Mouse (Mus musculus) liver, embryonic 16.5 days (tissue): ENCODE data around the gene Gse1. TPM values are rescaled to one million over a fixed set of nuclear protein-coding genes. Genes with fewer than 3 reads are reported as not detected.

Source experiments
- ATAC-seq: fragments of 200-750 bp; cut with Nextera tagmentation; 2 replicates; pipeline ENCODE4 v1.8.0; 2017; ENCODE audit warnings: low read depth, mild to moderate bottlenecking, moderate number of reproducible peaks, moderate library complexity
- H3K27ac ChIP-seq: fragments of 300-500 bp; sonication (generic); 2 replicates; pipeline ENCODE4 v1.5.1; 2014; ENCODE audit warnings: mild to moderate bottlenecking, low read length
- H3K27me3 ChIP-seq: fragments of 300-500 bp; sonication (generic); 2 replicates; pipeline ENCODE4 v1.6.1; 2014; ENCODE audit warnings: low read depth, low read length, mixed read lengths; ENCODE audit not compliant: control insufficient read depth, insufficient read depth
- H3K36me3 ChIP-seq: fragments of 300-500 bp; sonication (generic); 2 replicates; pipeline ENCODE4 v1.6.1; 2014; ENCODE audit warnings: mild to moderate bottlenecking; ENCODE audit not compliant: control insufficient read depth, insufficient read depth
- H3K4me1 ChIP-seq: fragments of 300-500 bp; sonication (generic); 2 replicates; pipeline ENCODE4 v1.6.1; 2014; ENCODE audit warnings: low read depth, low read length, mixed read lengths; ENCODE audit not compliant: control insufficient read depth
- H3K4me2 ChIP-seq: fragments of 300-500 bp; sonication (generic); 2 replicates; pipeline ENCODE4 v1.6.1; 2014; ENCODE audit warnings: low read depth, low read length, mixed read lengths
- H3K4me3 ChIP-seq: fragments of 300-500 bp; sonication (generic); 2 replicates; pipeline ENCODE4 v1.5.1; 2014; ENCODE audit warnings: low read depth, mild to moderate bottlenecking, low read length
- H3K9ac ChIP-seq: fragments of 300-500 bp; sonication (generic); 2 replicates; pipeline ENCODE4 v1.6.1; 2014; ENCODE audit warnings: low read depth, low read length
- H3K9me3 ChIP-seq: fragments of 300-500 bp; sonication (generic); replicated peaks from 2 replicates; pipeline ENCODE4 v1.6.1; 2016; ENCODE audit warnings: low read length; ENCODE audit not compliant: control insufficient read depth
- WGBS: fragments of 180-500 bp; shearing (Covaris S2); extraction: QIAGEN DNeasy Blood & Tissue Kit; methylation state at CpG from one replicate; pipeline ENCODE4 v1.1.7; 2014; ENCODE audit not compliant: insufficient replicate concordance; 5-methylcytosine and 5-hydroxymethylcytosine counted together
- polyA plus RNA-seq: library from polyadenylated mRNA; unstranded; fragments of >200 nt; fragmentation: Nextera tagmentation; extraction: Ambion mirVana; gene quantifications from 2 replicates; pipeline ENCODE4 v1.2.1, GENCODE M21; 2015

Gse1 gene
- polyA plus RNA-seq, 1 experiment from 2014 or later = 9.5 TPM

- Histone ChIP-seq H3K4me2 (no peak overlapping the region), H3K27me3 (no peaks in the 10 kb centered on the region), H3K4me1 (no peaks in the 10 kb centered on the region; the same call in 1 of the 2 replicates), H3K27ac (no peak overlapping the region), H3K36me3 (no peaks in the 10 kb centered on the region), H3K9ac (no peak overlapping the region), H3K4me3 (no peak overlapping the region), H3K9me3 (no peaks in the 10 kb centered on the region)
- ATAC-seq = no peak
- 66% methylated on average over 5 of the region's 5 CpGs for WGBS
These were observed 19.4 kb downstream of the Gse1 start for GRCm38 (mm10) chr8:120247618-120248017.

DNA sequence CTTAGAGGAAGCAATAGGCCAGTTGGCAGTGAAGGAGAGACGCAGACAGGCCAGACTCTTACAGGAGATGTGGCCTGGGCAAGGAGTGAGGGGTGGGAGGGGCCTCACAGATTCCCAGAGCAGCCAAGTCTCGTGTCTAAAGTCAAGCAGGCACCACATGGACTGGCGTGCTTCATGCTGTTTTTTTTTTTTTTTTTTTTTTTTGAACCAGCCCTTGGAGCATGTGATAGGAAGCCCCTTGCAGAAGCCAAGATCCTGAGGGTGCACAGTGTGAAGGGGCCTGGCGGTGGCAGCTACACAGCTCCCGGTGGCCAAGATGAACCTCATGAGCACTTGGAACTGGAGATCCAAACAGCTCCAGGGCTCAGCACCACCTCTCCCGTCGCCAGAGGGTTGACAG, 19.8 kb downstream of the Gse1 start:
- no peaks in the 10 kb centered on the region; the same call in 1 of the 2 replicates for H3K4me1 ChIP-seq
- H3K36me3 ChIP-seq = no peaks in the 10 kb centered on the region
- H3K4me3 ChIP-seq = no peak overlapping the region
- no peaks in the 10 kb centered on the region for H3K9me3 ChIP-seq
- H3K27me3 ChIP-seq = no peaks in the 10 kb centered on the region
- no peak overlapping the region for H3K4me2 ChIP-seq
- 54% methylated on average over 7 of the region's 7 CpGs for WGBS
- no peak overlapping the region for H3K9ac ChIP-seq
- no peak overlapping the region for H3K27ac ChIP-seq
- no peak for ATAC-seq

DNA sequence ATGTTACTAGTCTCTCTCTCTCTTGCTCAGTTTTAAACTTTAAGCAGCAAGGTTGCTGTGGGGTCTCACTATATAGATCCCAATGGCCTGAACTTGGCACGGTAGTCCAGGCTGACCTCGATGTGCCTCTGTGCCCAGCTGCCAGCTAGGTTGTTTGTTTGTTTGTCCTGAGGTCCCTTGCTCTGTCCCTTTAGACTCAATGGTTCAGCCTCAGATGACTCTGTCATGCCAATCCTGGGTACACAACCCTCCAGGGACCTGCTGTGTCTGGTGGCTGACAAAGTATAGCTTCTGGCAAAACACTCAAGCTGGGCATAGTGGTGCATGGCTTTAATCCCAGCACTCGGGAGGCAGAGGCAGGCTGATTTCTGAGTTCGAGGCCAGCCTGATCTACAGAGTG, 20.2 kb downstream of the Gse1 start:
- no peak overlapping the region for H3K4me3 ChIP-seq
- H3K36me3 ChIP-seq = no peaks in the 10 kb centered on the region
- no peaks in the 10 kb centered on the region for H3K27me3 ChIP-seq
- no peaks in the 10 kb centered on the region for H3K9me3 ChIP-seq
- 68% methylated on average over 4 of the region's 4 CpGs for WGBS
- no peaks in the 10 kb centered on the region; the same call in 1 of the 2 replicates for H3K4me1 ChIP-seq
- H3K9ac ChIP-seq = no peak overlapping the region
- no peak overlapping the region for H3K4me2 ChIP-seq
- ATAC-seq = no peak
- no peak overlapping the region for H3K27ac ChIP-seq

DNA sequence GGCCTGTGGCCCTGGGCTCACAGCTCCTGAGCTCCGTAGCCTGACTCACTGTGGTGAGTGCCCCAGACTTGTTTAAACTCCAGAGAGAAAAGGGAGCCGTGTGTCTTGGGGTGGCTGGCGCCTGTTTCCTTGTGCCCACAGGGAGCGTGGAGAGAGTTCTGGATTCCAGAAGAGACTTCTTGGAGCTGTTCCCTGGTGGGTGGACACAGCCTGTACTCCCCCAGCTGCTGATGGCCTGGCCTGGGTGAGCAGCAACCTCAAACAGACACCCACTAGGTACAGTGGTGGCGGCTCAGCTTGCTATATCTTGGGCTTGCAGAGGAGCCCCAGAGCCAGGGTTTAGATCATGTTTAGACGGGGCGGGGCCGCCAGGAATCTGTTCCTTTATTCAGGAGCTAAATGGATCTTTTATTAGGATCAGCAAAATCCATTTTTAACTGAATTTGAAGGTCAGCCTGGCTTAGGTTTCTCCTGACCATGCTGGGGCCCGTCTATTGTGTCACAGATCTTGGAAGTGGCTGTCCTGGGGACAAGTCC, 21.6 kb downstream of the Gse1 start:
- ATAC-seq = no peak
- H3K9me3 ChIP-seq = no peaks in the 10 kb centered on the region

DNA sequence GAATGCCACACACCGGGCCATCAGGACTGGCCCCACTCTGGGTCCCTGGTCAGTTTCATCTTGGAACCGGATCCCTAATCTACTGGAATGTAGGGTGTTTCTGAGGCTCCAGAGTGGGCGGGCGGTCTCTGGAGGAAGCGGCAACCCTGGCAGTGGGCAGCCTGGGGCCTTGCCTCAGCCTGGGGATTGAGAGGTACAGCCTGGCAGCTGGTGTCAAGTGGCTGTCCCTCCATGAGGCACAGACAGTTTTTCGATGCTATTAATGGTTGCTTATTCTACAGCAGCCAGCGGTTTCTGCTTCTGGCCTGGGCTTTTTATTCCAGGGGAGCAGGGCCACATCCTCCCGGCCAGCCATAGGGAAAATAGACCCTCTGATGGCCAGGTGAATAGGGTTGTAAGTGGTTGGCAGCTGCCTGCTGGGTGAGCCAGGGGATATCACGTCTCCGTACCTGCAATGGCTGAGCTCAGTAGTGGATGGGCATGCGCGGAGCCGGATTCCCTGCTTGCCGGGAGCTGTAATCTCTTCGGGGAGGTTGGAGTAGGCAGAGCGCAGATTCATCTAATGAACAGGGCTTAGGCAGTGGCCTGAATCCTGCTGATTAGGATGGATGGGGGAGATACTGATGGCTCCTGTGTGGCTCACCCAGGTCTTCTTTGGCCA, 22.6 kb downstream of the Gse1 start:
- Histone ChIP-seq H3K36me3 (no peaks in the 10 kb centered on the region), H3K4me3 (no peak overlapping the region), H3K27me3 (no peaks in the 10 kb centered on the region), H3K4me2 (no peak overlapping the region), H3K9me3 (no peaks in the 10 kb centered on the region), H3K9ac (no peak overlapping the region), H3K27ac (no peak overlapping the region), H3K4me1 (no peaks in the 10 kb centered on the region)
- ATAC-seq = no peak
- 70% methylated on average over 16 of the region's 16 CpGs for WGBS

More for the DNA sequence above, 21.6 kb downstream of the Gse1 start:
- Histone ChIP-seq H3K36me3 (no peaks in the 10 kb centered on the region), H3K27ac (no peak overlapping the region), H3K4me2 (no peak overlapping the region), H3K27me3 (no peaks in the 10 kb centered on the region), H3K9ac (no peak overlapping the region), H3K4me1 (no peaks in the 10 kb centered on the region), H3K4me3 (no peak overlapping the region)
- WGBS = 70% methylated on average over 9 of the region's 9 CpGs

GRCm38 (mm10) chr8:120251411-120252035, 23.3 kb downstream of the Gse1 start:
- 61% methylated on average over 9 of the region's 9 CpGs for WGBS
- no peak overlapping the region for H3K27ac ChIP-seq

DNA sequence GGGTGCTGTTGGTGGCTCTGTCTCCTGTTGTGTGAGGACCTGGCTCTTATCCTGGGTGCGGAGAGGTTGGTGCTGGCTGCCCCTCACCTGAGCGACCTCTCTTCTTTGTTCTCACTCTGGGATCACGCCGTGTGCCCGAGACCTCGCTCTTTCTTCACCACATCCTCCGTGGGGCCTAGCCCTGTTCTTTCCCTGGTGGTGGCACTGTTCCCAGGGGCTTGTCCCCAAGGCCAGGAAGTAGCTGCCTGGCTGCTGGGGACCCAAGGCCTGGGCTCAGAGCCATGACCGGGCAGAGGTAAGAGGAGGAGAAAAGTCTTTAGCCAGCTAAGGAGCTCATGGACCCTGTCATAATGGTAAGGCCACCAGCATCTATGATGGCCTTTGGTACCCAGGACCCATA, 25.4 kb downstream of the Gse1 start:
- H3K27me3 ChIP-seq = no peaks in the 10 kb centered on the region
- H3K9me3 ChIP-seq = no peaks in the 10 kb centered on the region
- H3K36me3 ChIP-seq = no peaks in the 10 kb centered on the region
- ATAC-seq = no peak
- no peak overlapping the region for H3K4me2 ChIP-seq
- 54% methylated on average over 8 of the region's 8 CpGs for WGBS
- H3K4me3 ChIP-seq = no peak overlapping the region
- H3K27ac ChIP-seq = no peak overlapping the region
- no peak overlapping the region for H3K9ac ChIP-seq
- H3K4me1 ChIP-seq = no peaks in the 10 kb centered on the region

More at GRCm38 (mm10) chr8:120251411-120252035, 23.3 kb downstream of the Gse1 start:
- ATAC-seq = no peak
- Histone ChIP-seq H3K9me3 (no peaks in the 10 kb centered on the region), H3K4me2 (no peak overlapping the region), H3K27me3 (no peaks in the 10 kb centered on the region), H3K4me3 (no peak overlapping the region), H3K4me1 (no peaks in the 10 kb centered on the region), H3K9ac (no peak overlapping the region), H3K36me3 (no peaks in the 10 kb centered on the region)

DNA sequence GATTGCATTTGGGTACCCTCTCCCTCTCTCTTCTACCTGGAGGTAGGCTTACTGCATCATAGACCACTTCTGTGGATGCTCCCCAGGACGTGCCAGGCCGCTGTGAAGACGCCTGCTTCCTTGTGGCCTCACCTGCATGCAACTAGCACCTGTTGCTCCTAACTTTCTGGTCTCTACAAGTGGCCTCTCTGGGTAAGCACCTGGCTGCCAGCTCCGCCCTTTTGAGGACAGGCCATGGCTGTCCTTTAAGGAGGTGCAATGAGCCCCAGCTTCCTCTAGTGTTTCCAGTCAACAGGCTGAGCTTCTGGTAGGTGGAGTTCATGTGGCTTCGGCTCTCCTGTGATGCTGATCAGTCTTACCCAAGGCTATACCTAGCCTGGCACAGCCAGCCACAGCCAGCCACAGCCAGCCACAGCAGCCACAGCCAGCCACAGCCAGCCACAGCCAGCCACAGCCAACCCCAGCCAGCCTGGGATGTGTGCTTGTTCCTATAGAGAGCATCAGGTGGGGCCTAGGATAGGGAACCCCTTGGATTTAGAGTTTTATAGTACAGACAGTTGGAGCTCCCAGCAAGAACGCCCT, 27.2 kb downstream of the Gse1 start:
- Histone ChIP-seq H3K4me3 (no peak overlapping the region), H3K4me1 (no peaks in the 10 kb centered on the region), H3K9ac (no peak overlapping the region), H3K9me3 (no peaks in the 10 kb centered on the region), H3K4me2 (no peak overlapping the region), H3K27me3 (no peaks in the 10 kb centered on the region), H3K36me3 (no peaks in the 10 kb centered on the region), H3K27ac (no peak overlapping the region)
- WGBS = 62% methylated on average over 6 of the region's 6 CpGs
- no peak for ATAC-seq

DNA sequence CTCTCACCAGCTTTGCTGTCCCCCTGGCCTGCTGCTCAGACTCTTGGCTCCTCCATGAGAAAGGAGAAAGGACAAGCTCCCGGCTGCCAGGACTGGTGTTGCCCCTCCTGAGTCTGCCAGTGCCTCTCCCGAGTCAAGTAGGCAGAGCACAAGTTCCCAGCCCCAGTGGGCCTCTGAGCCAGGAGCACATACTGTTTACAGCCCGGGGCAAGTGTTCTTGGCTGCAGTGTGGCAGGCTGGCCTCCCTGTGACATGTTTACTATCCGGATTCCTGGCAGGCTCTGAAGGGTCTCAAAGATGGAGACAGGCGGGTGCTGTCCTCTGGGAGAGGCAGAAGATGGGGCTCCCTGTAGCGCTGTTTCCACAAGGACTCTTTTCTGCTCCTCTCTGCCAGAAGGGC, 28.7 kb downstream of the Gse1 start:
- H3K4me2 ChIP-seq = no peak overlapping the region
- H3K4me1 ChIP-seq = no peaks in the 10 kb centered on the region
- WGBS = 58% methylated on average over 6 of the region's 6 CpGs
- H3K9ac ChIP-seq = no peak overlapping the region
- H3K36me3 ChIP-seq = no peaks in the 10 kb centered on the region
- H3K9me3 ChIP-seq = no peaks in the 10 kb centered on the region
- ATAC-seq = no peak
- no peak overlapping the region for H3K27ac ChIP-seq
- no peaks in the 10 kb centered on the region for H3K27me3 ChIP-seq
- no peak overlapping the region for H3K4me3 ChIP-seq
